In genomic region chr15:77079256-77079822, GRCm38 (mm10) we compare ENCODE assay signal across 19 mouse cellular contexts. TPM values are rescaled to one million over a fixed set of nuclear protein-coding genes. Genes with fewer than 3 reads are reported as not detected.
DNase-seq lines count a peak whose midpoint lies in the region; ATAC-seq lines count a peak whose summit lies in the region.
"Had no signal": no experiment of that assay in that cellular context is flagged by ENCODE, and none has a peak within 500 bp of the region (broad histone marks: within the 10 kb centered on the region; RNA-seq: fewer than 3 reads in every experiment).

No protein-coding gene starts in this region.

- no peak overlapping the region for H3K4me3 ChIP-seq in embryonic facial prominence, embryonic 12.5 days
- H3K4me3 ChIP-seq in embryonic facial prominence, embryonic 10.5 days = no peak overlapping the region
- no peak overlapping the region for H3K4me3 ChIP-seq in hindbrain, embryonic 10.5 days
- H3K4me3 ChIP-seq in hindbrain, embryonic 12.5 days = no peak overlapping the region
- H3K4me3 ChIP-seq in neural tube, embryonic 15.5 days (replicated peaks) = no peak overlapping the region
- H3K4me3 ChIP-seq: erythroblast, embryonic 14.5 days; heart, embryonic 13.5 days had no signal

- H3K4me1 ChIP-seq in embryonic facial prominence, embryonic 12.5 days = peaks cover 11% of the 10 kb centered on the region
- peaks cover 23% of the 10 kb centered on the region for H3K4me1 ChIP-seq in embryonic facial prominence, embryonic 10.5 days
- H3K4me1 ChIP-seq in hindbrain, embryonic 10.5 days (replicated peaks) = peaks cover 15% of the 10 kb centered on the region; the same call in 1 of the 2 replicates
- no peaks in the 10 kb centered on the region for H3K4me1 ChIP-seq in hindbrain, embryonic 12.5 days
- H3K4me1 ChIP-seq in neural tube, embryonic 15.5 days = peaks cover 13% of the 10 kb centered on the region

- H3K9ac ChIP-seq in embryonic facial prominence, embryonic 12.5 days = no peak overlapping the region
- H3K9ac ChIP-seq in hindbrain, embryonic 12.5 days = no peak overlapping the region
- H3K9ac ChIP-seq in neural tube, embryonic 15.5 days (replicated peaks) = no peak overlapping the region
- H3K9ac ChIP-seq: heart, embryonic 13.5 days had no signal

- H3K27ac ChIP-seq in embryonic facial prominence, embryonic 12.5 days = 0 out of 2 replicates have a peak overlapping the region, but pooled peaks have one; percentile 17
- H3K27ac ChIP-seq in embryonic facial prominence, embryonic 10.5 days (replicated peaks) = no peak overlapping the region
- 0 out of 2 replicates have a peak overlapping the region, but pooled peaks have one; percentile 13 for H3K27ac ChIP-seq in hindbrain, embryonic 10.5 days
- H3K27ac ChIP-seq in hindbrain, embryonic 12.5 days = no peak overlapping the region
- peak overlapping the region; percentile 28 for H3K27ac ChIP-seq in neural tube, embryonic 15.5 days (replicated peaks)
- H3K27ac ChIP-seq: heart, embryonic 13.5 days; stomach, postnatal 0 days had no signal

- WGBS in embryonic facial prominence, embryonic 12.5 days = 67% methylated on average over 14 of the region's 14 CpGs
- 68% methylated on average over 14 of the region's 14 CpGs for WGBS in embryonic facial prominence, embryonic 10.5 days
- WGBS in hindbrain, embryonic 10.5 days = 64% methylated on average over 14 of the region's 14 CpGs
- WGBS in hindbrain, embryonic 12.5 days = 62% methylated on average over 14 of the region's 14 CpGs
- 67% methylated on average over 14 of the region's 14 CpGs for WGBS in neural tube, embryonic 15.5 days

- H3K36me3 ChIP-seq in embryonic facial prominence, embryonic 12.5 days = peaks cover 69% of the 10 kb centered on the region
- H3K36me3 ChIP-seq in embryonic facial prominence, embryonic 10.5 days (replicated peaks) = peaks cover 86% of the 10 kb centered on the region
- H3K36me3 ChIP-seq in hindbrain, embryonic 10.5 days = peaks cover 83% of the 10 kb centered on the region
- peaks cover 46% of the 10 kb centered on the region for H3K36me3 ChIP-seq in hindbrain, embryonic 12.5 days
- H3K36me3 ChIP-seq in neural tube, embryonic 15.5 days = peaks cover 59% of the 10 kb centered on the region

- DNase-seq in embryonic facial prominence, embryonic 10.5 days (ENCODE audit: low spot score) = no peak
- DNase-seq in hindbrain, embryonic 10.5 days (ENCODE audit: low spot score) = no peak
- no peak for DNase-seq in neural tube, embryonic 10.5 days (ENCODE audit: extremely low spot score, low spot score)
- no peak for DNase-seq in adrenal gland, postnatal 10 days
- DNase-seq in frontal cortex, adult 2 months (ENCODE audit: extremely low spot score in 1 of 2, low spot score in 1 of 2) = no peak
- DNase-seq: kidney, adult 11 months; lung, adult 2 months; right cerebral cortex, postnatal 25 days had no signal

- ATAC-seq in embryonic facial prominence, embryonic 12.5 days (ENCODE audit: insufficient number of reproducible peaks, insufficient read depth, low FRiP score, low TSS enrichment) = no peak
- no peak for ATAC-seq in hindbrain, embryonic 12.5 days (ENCODE audit: low FRiP score)
- no peak for ATAC-seq in neural tube, embryonic 15.5 days (ENCODE audit: low FRiP score)
- ATAC-seq: activated CD4-positive, CD25-positive, alpha-beta regulatory T cell, adult 4 months; CD4-positive, CD25-positive, alpha-beta regulatory T cell, adult 4 months had no signal

- no peak overlapping the region for H3K4me2 ChIP-seq in embryonic facial prominence, embryonic 12.5 days (replicated peaks)
- H3K4me2 ChIP-seq in hindbrain, embryonic 12.5 days (replicated peaks) = no peak overlapping the region
- H3K4me2 ChIP-seq in neural tube, embryonic 15.5 days = no peak overlapping the region
- H3K4me2 ChIP-seq: heart, embryonic 13.5 days; liver, embryonic 11.5 days had no signal

- no peaks in the 10 kb centered on the region for H3K27me3 ChIP-seq in embryonic facial prominence, embryonic 12.5 days
- H3K27me3 ChIP-seq in embryonic facial prominence, embryonic 10.5 days (replicated peaks; ENCODE audit: low read depth, poor library complexity, severe bottlenecking) = no peaks in the 10 kb centered on the region
- H3K27me3 ChIP-seq in hindbrain, embryonic 10.5 days (ENCODE audit: insufficient read depth, poor library complexity, severe bottlenecking) = no peaks in the 10 kb centered on the region
- H3K27me3 ChIP-seq in hindbrain, embryonic 12.5 days = no peaks in the 10 kb centered on the region
- no peaks in the 10 kb centered on the region for H3K27me3 ChIP-seq in neural tube, embryonic 15.5 days (replicated peaks)
- H3K27me3 ChIP-seq: heart, embryonic 13.5 days had no signal

- H3K9me3 ChIP-seq in embryonic facial prominence, embryonic 12.5 days = no peaks in the 10 kb centered on the region
- no peaks in the 10 kb centered on the region for H3K9me3 ChIP-seq in embryonic facial prominence, embryonic 10.5 days
- no peaks in the 10 kb centered on the region for H3K9me3 ChIP-seq in hindbrain, embryonic 10.5 days
- no peaks in the 10 kb centered on the region for H3K9me3 ChIP-seq in hindbrain, embryonic 12.5 days (replicated peaks)
- H3K9me3 ChIP-seq in neural tube, embryonic 15.5 days (replicated peaks) = no peaks in the 10 kb centered on the region
- H3K9me3 ChIP-seq: heart, embryonic 13.5 days had no signal

RNA-seq across cellular contexts. Expression of gene Mb, which starts 28.9 kb away (rescaled TPM):
- 1.2 and 1.3 TPM in 2 replicates for polyA plus RNA-seq in embryonic facial prominence, embryonic 12.5 days (2016; fragmentation: Nextera tagmentation; extraction: Ambion mirVana)
- polyA plus RNA-seq in embryonic facial prominence, embryonic 10.5 days (2016; fragmentation: Nextera tagmentation; extraction: Ambion mirVana) = 0.72 and 0.86 TPM in 2 replicates
- 0.63 TPM in 1 of 2 replicates, not detected in the other for polyA plus RNA-seq in hindbrain, embryonic 10.5 days (2016; fragmentation: Nextera tagmentation; extraction: Ambion mirVana)
- 0.80 and 2.5 TPM in 2 replicates for polyA plus RNA-seq in hindbrain, embryonic 12.5 days (2016; fragmentation: Nextera tagmentation; extraction: Ambion mirVana)
- polyA plus RNA-seq in neural tube, embryonic 15.5 days (2015; fragmentation: Nextera tagmentation; extraction: Ambion mirVana) = 1.3 TPM in 2 replicates
- total RNA-seq in adrenal gland, postnatal 10 days (2021) = 100 to 1,000 TPM in 1 of 2 experiments, 10 to 100 TPM in 1; 34.3 to 233 TPM
- 0.28 and 1.2 TPM in 2 replicates for polyA plus RNA-seq in frontal cortex, adult 2 months (2012; rRNA removed)
- total RNA-seq: hematopoietic stem cell, adult 5-6 weeks; monocyte, adult 5-6 weeks had no signal
- polyA plus RNA-seq: activated CD4-positive, CD25-positive, alpha-beta regulatory T cell, adult 4 months; CD4-positive, CD25-positive, alpha-beta regulatory T cell, adult 4 months; erythroblast, embryonic 14.5 days had no signal

RNA-seq across cellular contexts. Expression of gene Apol6, which starts 34.8 kb away (rescaled TPM):
- 0.09 TPM in 1 of 2 replicates, not detected in the other for polyA plus RNA-seq in embryonic facial prominence, embryonic 12.5 days (2016; fragmentation: Nextera tagmentation; extraction: Ambion mirVana)
- 0.07 and 0.16 TPM in 2 replicates for polyA plus RNA-seq in embryonic facial prominence, embryonic 10.5 days (2016; fragmentation: Nextera tagmentation; extraction: Ambion mirVana)
- 0.06 TPM in 1 of 2 replicates, not detected in the other for polyA plus RNA-seq in hindbrain, embryonic 10.5 days (2016; fragmentation: Nextera tagmentation; extraction: Ambion mirVana)
- not detected in 2 replicates for polyA plus RNA-seq in hindbrain, embryonic 12.5 days (2016; fragmentation: Nextera tagmentation; extraction: Ambion mirVana)
- 0.54 TPM in 1 of 2 replicates, not detected in the other for polyA plus RNA-seq in neural tube, embryonic 15.5 days (2015; fragmentation: Nextera tagmentation; extraction: Ambion mirVana)
- total RNA-seq in adrenal gland, postnatal 10 days (2021) = 10 to 100 TPM; 14.9 to 18.5 TPM
- polyA plus RNA-seq in frontal cortex, adult 2 months (2012; rRNA removed) = 0.19 and 0.20 TPM in 2 replicates
- total RNA-seq: hematopoietic stem cell, adult 5-6 weeks; monocyte, adult 5-6 weeks had no signal
- polyA plus RNA-seq: activated CD4-positive, CD25-positive, alpha-beta regulatory T cell, adult 4 months; CD4-positive, CD25-positive, alpha-beta regulatory T cell, adult 4 months; liver, embryonic 11.5 days had no signal

Comparison
In these comparisons a context has a peak if more than half of its experiments do, and no peak if none do; other contexts are left out.
1. H3K27ac ChIP-seq: peak in embryonic facial prominence, embryonic 12.5 days (single experiment), hindbrain, embryonic 10.5 days (single experiment) and neural tube, embryonic 15.5 days (single experiment); none in embryonic facial prominence, embryonic 10.5 days (single experiment) and hindbrain, embryonic 12.5 days (single experiment).